Mouse (Mus musculus) thymus, adult 2 months (tissue): ENCODE measurements at regions not wholly inside any gene's neighbourhood (a gene's known extent, or its start where the extent isn't known, plus 50 kb on each side); places are given as distances from the start of the nearest gene placed in this dataset.

Source experiments
- CTCF ChIP-seq: fragments of 200-500 bp; IDR thresholded peaks from 2 replicates; pipeline ENCODE4 v1.5.1; 2012; ENCODE audit warnings: mild to moderate bottlenecking, control low read depth, low read length, moderate library complexity, borderline replicate concordance; ENCODE audit not compliant: control insufficient read depth, poor library complexity, insufficient read depth; ENCODE audit errors: extremely low read depth
- POLR2A ChIP-seq: fragments of 200-500 bp; IDR thresholded peaks from 2 replicates; pipeline ENCODE4 v1.6.1; 2012; ENCODE audit warnings: mild to moderate bottlenecking, low read length, control low read depth, moderate library complexity; ENCODE audit not compliant: control insufficient read depth, poor library complexity, insufficient read depth; ENCODE audit errors: extremely low read depth

DNA sequence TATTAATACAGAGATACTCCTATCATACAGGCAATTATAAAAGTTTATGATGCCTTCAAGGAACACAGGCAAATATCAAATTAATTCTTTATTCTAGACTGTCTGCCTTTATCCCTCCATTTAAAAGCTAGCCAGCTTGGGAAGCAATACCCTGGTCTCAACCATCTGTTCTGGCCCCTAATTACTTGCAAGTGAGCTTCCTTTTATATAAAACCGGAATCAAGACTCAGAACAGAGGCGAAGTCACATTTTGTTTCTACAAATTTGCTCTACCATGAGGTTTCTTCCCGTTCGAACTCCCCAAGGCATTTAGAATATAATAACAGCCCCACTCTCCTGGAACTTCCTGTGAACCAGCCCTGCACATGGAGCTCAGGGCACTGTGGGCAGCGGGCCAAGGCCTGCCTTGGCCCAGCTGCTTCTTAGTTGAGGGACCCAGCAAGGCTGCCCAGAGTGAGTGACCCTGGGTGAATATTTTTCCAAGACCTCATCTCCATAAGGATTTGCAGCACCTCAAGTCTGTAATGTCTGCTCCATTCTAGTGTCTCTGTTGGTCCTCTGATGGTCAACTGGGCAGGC lies 355.3 kb upstream of the Gm10131 start:
- TF ChIP-seq CTCF (no peak), POLR2A (no peak)
